Mouse (Mus musculus): ENCODE results near the gene Mmd. TPM values are rescaled to one million over a fixed set of nuclear protein-coding genes. Genes with fewer than 3 reads are reported as not detected.

Mmd gene
- total RNA-seq, 4 experiments from 2014 or later: 184 to 215 (median 198) TPM

- DNase-seq (ENCODE audit: low spot score in 2 of 2): no peak
These were observed 33.9 kb downstream of the Mmd start for GRCm38 (mm10) chr11:90283159-90283558.

- peak in 1 of 2 experiments; percentile 66 for DNase-seq (ENCODE audit: low spot score in 2 of 2)
These were observed 34.3 kb downstream of the Mmd start for GRCm38 (mm10) chr11:90283601-90284000.

GRCm38 (mm10) chr11:90284079-90284478, 34.8 kb downstream of the Mmd start:
- no peak for DNase-seq (ENCODE audit: low spot score in 2 of 2)

GRCm38 (mm10) chr11:90284623-90285022, 35.4 kb downstream of the Mmd start:
- no peak for DNase-seq (ENCODE audit: low spot score in 2 of 2)

- DNase-seq (ENCODE audit: low spot score in 2 of 2): no peak
These were observed 37.4 kb downstream of the Mmd start for GRCm38 (mm10) chr11:90286550-90287154.

GRCm38 (mm10) chr11:90291156-90291555, 41.9 kb downstream of the Mmd start:
- DNase-seq (ENCODE audit: low spot score in 2 of 2): no peak

- DNase-seq (ENCODE audit: low spot score in 2 of 2): no peak
These were observed 43.5 kb downstream of the Mmd start for GRCm38 (mm10) chr11:90292766-90293165.

GRCm38 (mm10) chr11:90294622-90295021, 45.4 kb downstream of the Mmd start:
- no peak for DNase-seq (ENCODE audit: low spot score in 2 of 2)

- no peak for DNase-seq (ENCODE audit: low spot score in 2 of 2)
These were observed 56.8 kb downstream of the Mmd start for GRCm38 (mm10) chr11:90306067-90306466.

GRCm38 (mm10) chr11:90306993-90307392, 57.7 kb downstream of the Mmd start:
- no peak for DNase-seq (ENCODE audit: low spot score in 2 of 2)

- no peak for DNase-seq (ENCODE audit: low spot score in 2 of 2)
These were observed 65.3 kb downstream of the Mmd start for GRCm38 (mm10) chr11:90314606-90315005.

- DNase-seq (ENCODE audit: low spot score in 2 of 2): peak in 1 of 2 experiments; percentile 41
These were observed 68.2 kb downstream of the Mmd start for GRCm38 (mm10) chr11:90317482-90317881.

- no peak for DNase-seq (ENCODE audit: low spot score in 2 of 2)
These were observed 71.7 kb downstream of the Mmd start for GRCm38 (mm10) chr11:90320922-90321321.

- DNase-seq (ENCODE audit: low spot score in 2 of 2): no peak
These were observed 75.3 kb downstream of the Mmd start for GRCm38 (mm10) chr11:90324597-90324996.

GRCm38 (mm10) chr11:90326146-90326545, 76.9 kb downstream of the Mmd start:
- DNase-seq (ENCODE audit: low spot score in 2 of 2): no peak

- no peak for DNase-seq (ENCODE audit: low spot score in 2 of 2)
These were observed 77.6 kb downstream of the Mmd start for GRCm38 (mm10) chr11:90326836-90327235.

Other genes starting within 250 kb of the Mmd start
- gene Pctp, start 246.6 kb upstream of the Mmd start, total RNA-seq (2022): 1 to 10 TPM; 1.1 to 2.2 (median 1.5) TPM
- 10 to 100 TPM; 10.9 to 15.8 (median 12.7) TPM for gene Tmem100, start 219.1 kb upstream of the Mmd start, total RNA-seq (2022)
- gene Gm45716, start 61.8 kb upstream of the Mmd start, total RNA-seq (2022): 1 to 10 TPM; 2.6 to 4.5 (median 3.6) TPM
- gene Hlf, start 141.4 kb downstream of the Mmd start, total RNA-seq (2022): 100 to 1,000 TPM; 132 to 146 (median 139) TPM

Data from left cerebral cortex, adult 8-10 months (tissue).